Mouse (Mus musculus) kidney, postnatal 10 days (tissue): ENCODE data around the gene Mlh3.

Source experiments
- DNase-seq: peaks from one replicate; pipeline ENCODE4 v3.0.0; 2021; ENCODE audit warnings: mixed read lengths

Mlh3 gene

GRCm38 (mm10) chr12:85227227-85227626, 43.2 kb downstream of the Mlh3 start:
- no peak for DNase-seq

- DNase-seq = peak; percentile 52
Measured at GRCm38 (mm10) chr12:85219905-85220290, 50.5 kb downstream of the Mlh3 start.

GRCm38 (mm10) chr12:85219236-85219904, 51.0 kb downstream of the Mlh3 start, which contains the start of gene Eif2b2:
Eif2b2 (plus strand) TSS chr12:85219481.
- DNase-seq = peak; percentile 99

GRCm38 (mm10) chr12:85217733-85218310, 52.6 kb downstream of the Mlh3 start:
- no peak for DNase-seq

GRCm38 (mm10) chr12:85215031-85215430, 55.4 kb downstream of the Mlh3 start:
- no peak for DNase-seq

- no peak for DNase-seq
Measured at GRCm38 (mm10) chr12:85208687-85209199, 61.7 kb downstream of the Mlh3 start.

GRCm38 (mm10) chr12:85205425-85205824, 65.0 kb downstream of the Mlh3 start:
- no peak for DNase-seq

GRCm38 (mm10) chr12:85204105-85204504, 66.3 kb downstream of the Mlh3 start:
- no peak for DNase-seq

GRCm38 (mm10) chr12:85203699-85204098, 66.7 kb downstream of the Mlh3 start:
- no peak for DNase-seq

- no peak for DNase-seq
Measured at GRCm38 (mm10) chr12:85202191-85202590, 68.2 kb downstream of the Mlh3 start.

GRCm38 (mm10) chr12:85201830-85202147, 68.6 kb downstream of the Mlh3 start:
- no peak for DNase-seq

GRCm38 (mm10) chr12:85200929-85201829, 69.2 kb downstream of the Mlh3 start:
- DNase-seq = no peak

- DNase-seq = no peak
Measured at GRCm38 (mm10) chr12:85199954-85200353, 70.4 kb downstream of the Mlh3 start.

GRCm38 (mm10) chr12:85197936-85198335, 72.5 kb downstream of the Mlh3 start:
- DNase-seq = no peak

- DNase-seq = no peak
Measured at GRCm38 (mm10) chr12:85197371-85197770, 73.0 kb downstream of the Mlh3 start.

- no peak for DNase-seq
Measured at GRCm38 (mm10) chr12:85196191-85196590, 74.2 kb downstream of the Mlh3 start.

GRCm38 (mm10) chr12:85195086-85195485, 75.3 kb downstream of the Mlh3 start:
- no peak for DNase-seq

- peak; percentile 93 for DNase-seq
Measured at GRCm38 (mm10) chr12:85194623-85195018, 75.8 kb downstream of the Mlh3 start.

GRCm38 (mm10) chr12:85193923-85194622, 76.3 kb downstream of the Mlh3 start:
- no peak for DNase-seq

- DNase-seq = no peak
Measured at GRCm38 (mm10) chr12:85193146-85193545, 77.3 kb downstream of the Mlh3 start.

- DNase-seq = peak; percentile 52
Measured at GRCm38 (mm10) chr12:85192461-85193108, 77.8 kb downstream of the Mlh3 start.

- no peak for DNase-seq
Measured at GRCm38 (mm10) chr12:85190290-85190689, 80.1 kb downstream of the Mlh3 start.
